In genomic region chr7:27266515-27267128, GRCm38 (mm10) we compare ENCODE assay signal across 12 mouse cellular contexts. TPM values are rescaled to one million over a fixed set of nuclear protein-coding genes. Genes with fewer than 3 reads are reported as not detected.
A peak's percentile ranks its signal among the peaks of the same experiment; 100 is the strongest.
DNase-seq lines count a peak whose midpoint lies in the region; ATAC-seq and TF ChIP-seq lines count a peak whose summit lies in the region.
"Had no signal": no experiment of that assay in that cellular context is flagged by ENCODE, and none has a peak within 500 bp of the region (broad histone marks: within the 10 kb centered on the region; RNA-seq: fewer than 3 reads in every experiment).

No protein-coding gene starts in this region.

- no peaks in the 10 kb centered on the region for H3K4me1 ChIP-seq in kidney, embryonic 14.5 days (ENCODE audit: control insufficient read depth, insufficient read depth, low read length)
- H3K4me1 ChIP-seq in liver, embryonic 12.5 days, result no peaks in the 10 kb centered on the region
- H3K4me1 ChIP-seq: embryonic facial prominence, embryonic 10.5 days had no signal

- no peak overlapping the region for H3K4me3 ChIP-seq in kidney, embryonic 14.5 days (ENCODE audit: low read length)
- H3K4me3 ChIP-seq in layer of hippocampus, adult 2 months, result no peak overlapping the region
- H3K4me3 ChIP-seq in liver, embryonic 12.5 days, result no peak overlapping the region
- H3K4me3 ChIP-seq: embryonic facial prominence, embryonic 10.5 days; hindbrain, embryonic 13.5 days had no signal

- peaks cover 55% of the 10 kb centered on the region; the same call in 1 of the 2 replicates for H3K36me3 ChIP-seq in kidney, embryonic 14.5 days (ENCODE audit: control insufficient read depth, insufficient read depth, low read length)
- peaks cover 23% of the 10 kb centered on the region; the same call in 1 of the 2 replicates for H3K36me3 ChIP-seq in liver, embryonic 12.5 days

- 80% methylated on average over 20 of the region's 20 CpGs for whole genome bisulfite sequencing in kidney, embryonic 14.5 days
- WGBS in liver, embryonic 12.5 days (ENCODE audit: insufficient replicate concordance), result 70% methylated on average over 20 of the region's 20 CpGs

- H3K27ac ChIP-seq in kidney, embryonic 14.5 days (ENCODE audit: low read depth, low read length), result no peak overlapping the region
- peak overlapping the region; percentile 83 for H3K27ac ChIP-seq in layer of hippocampus, adult 2 months
- H3K27ac ChIP-seq in liver, embryonic 12.5 days, result no peak overlapping the region
- H3K27ac ChIP-seq: embryonic facial prominence, embryonic 10.5 days; hindbrain, embryonic 13.5 days; macrophage had no signal

- no peak overlapping the region for H3K9ac ChIP-seq in kidney, embryonic 14.5 days (ENCODE audit: low read depth, low read length)
- H3K9ac ChIP-seq in liver, embryonic 12.5 days, result no peak overlapping the region
- H3K9ac ChIP-seq: hindbrain, embryonic 13.5 days had no signal

- no peak overlapping the region for H3K4me2 ChIP-seq in kidney, embryonic 14.5 days (replicated peaks; ENCODE audit: low read depth, low read length)
- H3K4me2 ChIP-seq in liver, embryonic 12.5 days, result no peak overlapping the region
- H3K4me2 ChIP-seq: hindbrain, embryonic 13.5 days had no signal

- no peak for DNase-seq in kidney, adult 11 months
- peak; percentile 68 for DNase-seq in R1 (ENCODE audit: low read depth, low spot score)
- DNase-seq in layer of hippocampus, adult 2 months (ENCODE audit: low spot score in 2 of 2), result peak; percentile 83 to 92
- peak; percentile 40 for DNase-seq in lung, postnatal 10 days
- DNase-seq in cerebellum, adult 8-10 months, result no peak
- no peak for DNase-seq in cerebellum, adult 18-20 months

- TF ChIP-seq CTCF in layer of hippocampus, adult 2 months (conservative IDR thresholded peaks at IDR 0.05), result no peak

- 0 out of 2 replicates have a peak, but pooled peaks have one; percentile 36 for ATAC-seq in kidney, embryonic 14.5 days (ENCODE audit: low FRiP score, low TSS enrichment)
- no peak for ATAC-seq in liver, embryonic 12.5 days
- ATAC-seq: forebrain, embryonic 16.5 days had no signal

- no peaks in the 10 kb centered on the region for H3K9me3 ChIP-seq in kidney, embryonic 14.5 days (ENCODE audit: control insufficient read depth, low read length)
- H3K9me3 ChIP-seq in liver, embryonic 12.5 days (replicated peaks), result no peaks in the 10 kb centered on the region
- H3K9me3 ChIP-seq: hindbrain, embryonic 13.5 days had no signal

- H3K27me3 ChIP-seq in kidney, embryonic 14.5 days (ENCODE audit: control insufficient read depth, insufficient read depth, low read length), result no peaks in the 10 kb centered on the region
- no peaks in the 10 kb centered on the region for H3K27me3 ChIP-seq in liver, embryonic 12.5 days (replicated peaks)
- H3K27me3 ChIP-seq: hindbrain, embryonic 13.5 days had no signal

RNA-seq across cellular contexts. Expression of gene Numbl, which starts 8.4 kb away (rescaled TPM):
- 9.1 and 10.8 TPM in 2 replicates for polyA plus RNA-seq in kidney, embryonic 14.5 days (2014; fragmentation: Nextera tagmentation; extraction: Ambion mirVana)
- total RNA-seq in layer of hippocampus, adult 2 months (2021), result 100 to 1,000 TPM; 135 to 148 TPM
- polyA plus RNA-seq in liver, embryonic 12.5 days (2016; fragmentation: Nextera tagmentation; extraction: Ambion mirVana), result 3.9 and 4.0 TPM in 2 replicates

RNA-seq across cellular contexts. Expression of gene Coq8b, which starts 33.8 kb away (rescaled TPM):
- polyA plus RNA-seq in kidney, embryonic 14.5 days (2014; fragmentation: Nextera tagmentation; extraction: Ambion mirVana), result 15.9 and 17.1 TPM in 2 replicates
- 10 to 100 TPM; 36.1 to 37.9 TPM for total RNA-seq in layer of hippocampus, adult 2 months (2021)
- polyA plus RNA-seq in liver, embryonic 12.5 days (2016; fragmentation: Nextera tagmentation; extraction: Ambion mirVana), result 14.2 and 15.7 TPM in 2 replicates

RNA-seq across cellular contexts. Expression of gene Itpkc, which starts 38.2 kb away (rescaled TPM):
- polyA plus RNA-seq in kidney, embryonic 14.5 days (2014; fragmentation: Nextera tagmentation; extraction: Ambion mirVana), result 4.2 and 5.2 TPM in 2 replicates
- total RNA-seq in layer of hippocampus, adult 2 months (2021), result 1 to 10 TPM; 8.5 to 9.1 TPM
- 3.5 and 4.1 TPM in 2 replicates for polyA plus RNA-seq in liver, embryonic 12.5 days (2016; fragmentation: Nextera tagmentation; extraction: Ambion mirVana)

Comparison
In these comparisons a context has a peak if more than half of its experiments do, and no peak if none do; other contexts are left out.
1. DNase-seq: peak in R1 (single experiment), layer of hippocampus, adult 2 months (2 of 2) and lung, postnatal 10 days (single experiment); none in kidney, adult 11 months (single experiment), cerebellum, adult 8-10 months (single experiment) and cerebellum, adult 18-20 months (0 of 2).